Mouse (Mus musculus) WW6 (cell line): ENCODE measurements around the gene Pecam1.
"Not testable (repeated sequence)": the region's sequence is repeated elsewhere in the genome, so short reads cannot be mapped to it uniquely, and the experiment has no call there.

Experiments used
- DNase-seq: peaks from one replicate; pipeline ENCODE4 v3.0.0-alpha.2; 2013; ENCODE audit warnings: low read depth, low spot score

The Pecam1 gene

GRCm38 (mm10) chr11:106750121-106750751 lies at the start of gene Pecam1:
TSS of gene Pecam1 (minus strand) at chr11:106750628.
- no peak for DNase-seq

DNA sequence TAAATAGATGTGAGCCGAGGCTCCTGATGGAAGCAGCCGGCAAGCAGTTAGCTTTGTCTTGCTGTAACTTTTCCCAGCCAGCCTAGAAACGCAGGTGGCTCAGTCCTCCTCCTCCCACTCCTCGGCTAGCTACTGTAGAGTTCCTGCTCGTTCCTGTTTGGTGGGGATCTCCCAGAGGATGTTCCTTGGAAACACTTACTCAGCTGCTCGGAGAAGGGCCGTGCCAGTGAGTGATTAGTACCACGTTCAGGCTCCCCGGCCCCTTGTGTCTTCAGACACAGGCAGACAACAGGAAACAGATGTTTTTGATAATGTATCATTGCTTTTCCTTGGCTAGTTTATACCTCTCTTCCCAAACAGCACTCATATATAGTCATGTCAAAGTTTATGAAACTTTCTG lies 45.3 kb upstream of the Pecam1 start:
- DNase-seq = no peak

DNA sequence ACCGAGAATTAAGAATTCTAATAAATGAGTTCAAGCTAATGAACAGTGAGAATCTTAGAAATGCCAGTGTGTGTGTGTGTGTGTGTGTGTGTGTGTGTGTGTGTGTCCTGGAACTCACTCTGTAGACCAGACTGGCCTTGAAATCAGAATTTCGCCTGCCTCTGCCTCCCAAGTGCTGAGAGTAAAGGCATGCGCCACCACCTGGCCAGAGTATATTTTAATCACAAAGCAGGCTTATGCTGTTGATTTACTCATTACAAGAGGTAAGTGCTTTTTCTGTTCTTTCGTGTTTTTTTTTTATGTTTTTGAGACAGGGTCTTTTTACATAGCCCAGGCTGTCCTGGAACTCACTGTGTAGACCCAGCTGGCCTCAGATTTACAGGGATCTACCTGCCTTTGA lies 43.4 kb upstream of the Pecam1 start:
- no peak for DNase-seq

- no peak for DNase-seq
These were observed 39.2 kb upstream of the Pecam1 start for GRCm38 (mm10) chr11:106789649-106790048.

- peak; percentile 99 for DNase-seq
These were observed 38.5 kb upstream of the Pecam1 start, which contains the start of the genes Ddx5 and Cep95 for GRCm38 (mm10) chr11:106788775-106789459. TSS of gene Ddx5 (minus strand) at chr11:106789185. TSS of gene Cep95 (plus strand) at chr11:106789252.

- peak; percentile 95 for DNase-seq
These were observed 37.8 kb upstream of the Pecam1 start for GRCm38 (mm10) chr11:106788026-106788774.

- DNase-seq = peak; percentile 49
These were observed 37.0 kb upstream of the Pecam1 start for GRCm38 (mm10) chr11:106787131-106788025.

DNA sequence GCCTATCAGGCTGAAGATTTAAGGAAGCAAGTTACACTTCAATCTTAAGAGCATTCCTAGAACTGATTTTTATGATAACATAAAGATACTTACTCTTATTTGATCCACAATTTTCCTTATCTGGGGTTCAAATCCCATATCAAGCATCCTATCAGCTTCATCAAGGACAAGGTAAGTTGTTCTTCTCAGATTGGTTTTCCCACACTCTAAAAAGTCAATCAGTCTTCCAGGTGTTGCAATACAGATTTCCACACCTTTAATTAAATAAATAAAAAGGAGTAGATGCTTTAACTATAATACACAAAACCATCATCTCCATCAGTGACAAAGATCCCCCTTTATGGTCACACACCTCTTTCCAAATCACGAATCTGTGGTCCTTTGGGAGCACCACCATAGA lies 34.6 kb upstream of the Pecam1 start:
- no peak for DNase-seq

DNA sequence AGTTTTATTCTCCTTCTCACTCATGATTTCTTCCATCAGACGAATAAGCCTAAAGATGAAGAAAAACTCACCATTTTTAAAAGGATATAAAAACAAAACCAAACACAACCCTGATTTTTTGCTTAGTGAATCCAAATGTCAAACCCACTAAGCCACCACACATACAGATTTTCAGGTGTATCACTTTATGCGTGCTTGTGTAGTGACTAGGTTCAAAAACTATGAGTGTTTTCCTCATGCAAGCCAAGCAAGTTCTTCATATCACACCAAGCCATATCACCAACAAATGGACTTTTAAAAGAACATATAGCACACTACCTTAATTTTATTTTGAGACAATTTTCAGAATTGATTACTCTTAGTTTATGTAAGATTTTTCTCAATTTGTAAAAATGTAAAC lies 34.0 kb upstream of the Pecam1 start:
- no peak for DNase-seq

DNA sequence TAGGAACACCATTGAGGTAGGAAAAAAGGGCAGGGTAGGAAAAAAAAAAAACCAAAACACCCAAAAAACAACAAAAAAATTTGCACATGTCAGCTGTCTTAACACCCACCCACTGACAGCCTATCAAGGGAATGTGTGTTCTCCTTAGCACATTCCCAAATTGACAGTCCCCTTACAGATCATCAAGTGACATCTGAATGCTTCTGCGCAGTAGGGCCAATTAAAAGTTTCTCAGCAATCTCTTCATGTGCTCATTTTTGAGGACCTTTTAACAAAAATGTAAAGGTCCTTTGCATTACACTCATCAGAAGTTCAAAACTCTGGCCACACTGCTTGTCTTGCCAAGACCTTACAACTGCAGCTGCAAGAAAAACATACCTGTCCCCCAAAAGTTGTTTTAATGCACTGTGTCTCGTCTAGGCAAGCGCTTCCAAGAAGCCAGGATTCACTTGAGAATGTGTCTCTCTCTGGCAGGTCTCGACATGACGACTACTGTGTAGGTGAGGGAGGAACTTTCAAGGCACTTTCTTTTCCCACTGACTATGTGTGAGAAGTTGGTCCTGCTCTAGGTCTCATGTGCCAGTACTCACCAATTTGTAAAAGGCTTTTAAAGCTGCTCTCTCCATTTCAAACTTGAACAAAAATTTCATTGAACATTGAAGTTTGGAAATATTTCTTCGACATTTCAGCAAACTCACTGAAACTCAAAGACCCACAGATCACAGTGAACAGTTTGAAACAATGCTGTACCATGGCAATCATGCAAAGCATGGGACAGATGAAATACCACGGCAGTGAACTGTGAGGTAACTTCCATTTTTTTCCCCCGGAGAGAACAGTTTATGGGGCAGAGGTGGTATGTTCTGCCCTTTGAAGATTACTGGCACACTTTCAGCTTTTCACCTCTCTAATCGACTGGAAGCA lies 32.7 kb upstream of the Pecam1 start:
- DNase-seq = no peak

DNA sequence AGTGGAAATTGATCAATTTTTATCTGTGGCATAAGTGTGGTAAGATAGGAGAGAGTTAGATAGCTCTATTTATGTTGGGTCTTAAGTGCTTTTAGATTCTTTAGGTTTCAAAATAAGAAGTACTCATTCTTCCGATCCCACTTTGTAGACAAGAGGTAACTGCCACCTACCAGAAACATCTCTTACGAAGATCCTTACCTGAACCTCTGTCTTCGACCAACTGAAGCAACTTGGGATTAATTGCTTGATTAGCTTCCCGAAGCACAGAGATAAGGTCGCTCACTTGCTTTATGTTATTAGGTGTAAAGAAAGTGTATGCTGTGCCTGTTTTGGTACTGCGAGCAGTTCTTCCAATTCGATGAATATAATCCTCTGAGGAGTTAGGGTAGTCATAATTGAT lies 31.8 kb upstream of the Pecam1 start:
- DNase-seq = not testable (repeated sequence)

- no peak for DNase-seq
These were observed 30.3 kb upstream of the Pecam1 start for GRCm38 (mm10) chr11:106780590-106781220.

DNA sequence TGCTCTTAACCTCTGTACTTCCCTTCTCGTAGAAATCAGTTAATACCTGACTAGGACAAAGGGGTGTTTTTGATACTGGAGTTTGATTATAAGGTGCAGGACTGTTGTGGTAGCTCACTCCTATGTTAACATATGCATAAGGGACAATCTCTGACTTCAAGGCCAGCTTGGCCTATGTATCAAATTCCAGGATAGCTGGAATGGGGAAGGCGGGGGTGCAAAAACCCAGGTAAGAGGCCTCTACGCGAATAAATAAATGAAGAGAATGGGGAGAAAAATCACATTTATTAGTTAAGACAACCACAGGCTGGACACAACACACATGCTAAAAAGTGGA lies 29.6 kb upstream of the Pecam1 start:
- DNase-seq = no peak

DNA sequence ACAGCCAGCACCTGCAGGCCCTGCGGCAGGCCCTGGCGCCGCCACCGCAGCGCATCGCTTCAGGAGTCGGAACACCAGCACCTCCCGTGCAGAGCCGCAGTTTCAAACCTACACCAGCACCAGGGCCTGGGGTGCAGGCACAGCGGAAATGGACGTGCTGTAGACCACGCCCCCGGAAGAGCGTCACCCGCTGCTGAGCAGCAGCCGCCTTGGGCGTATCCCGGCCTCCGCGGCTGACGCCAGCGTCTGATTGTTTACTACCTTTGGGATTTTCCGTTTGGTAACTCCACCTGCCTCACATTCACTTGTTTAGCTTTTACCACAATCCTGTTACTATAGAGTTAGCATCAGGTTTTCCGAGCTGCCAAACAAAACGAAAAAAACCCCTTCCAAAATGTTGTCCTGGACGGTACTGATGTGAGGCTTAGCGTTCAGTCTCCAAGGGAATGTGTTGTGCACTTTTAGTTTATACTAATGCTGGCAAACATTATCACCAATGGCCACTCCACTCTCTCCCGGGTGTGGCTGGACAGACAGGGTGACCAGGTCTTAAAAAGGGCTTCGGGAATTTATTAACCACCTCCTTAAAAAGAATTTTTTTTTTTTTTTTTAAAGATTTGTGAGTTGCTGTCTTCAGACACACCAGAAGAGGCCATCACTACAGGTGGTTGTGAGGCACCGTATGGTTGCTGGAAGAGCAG lies 29.1 kb upstream of the Pecam1 start, which contains the start of gene Polg2:
TSS of gene Polg2 (minus strand) at position 150 of the 701 bp plus-strand sequence.
- peak; percentile 98 for DNase-seq

GRCm38 (mm10) chr11:106778589-106779387 lies 28.4 kb upstream of the Pecam1 start:
- peak; percentile 42 for DNase-seq

GRCm38 (mm10) chr11:106778132-106778531 lies 27.7 kb upstream of the Pecam1 start:
- DNase-seq = no peak

DNA sequence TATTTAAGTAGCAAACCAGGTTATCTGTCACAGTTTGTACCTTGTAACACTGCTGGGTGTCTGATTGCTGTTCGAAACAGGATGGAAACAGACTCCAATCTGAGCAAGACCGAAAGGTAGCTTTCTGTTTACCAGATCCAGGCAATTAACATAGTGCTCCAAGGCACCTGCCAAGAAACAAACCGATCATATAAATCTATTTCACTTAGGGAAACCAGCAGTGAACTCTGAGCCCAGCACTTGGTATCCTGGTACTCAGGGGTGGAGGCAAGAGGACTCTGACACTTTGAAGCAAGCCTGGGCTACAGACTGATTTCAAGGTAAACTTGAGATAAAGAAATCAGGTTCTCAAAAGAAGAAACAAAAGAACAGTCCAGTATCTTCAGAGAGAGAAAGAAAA lies 27.0 kb upstream of the Pecam1 start:
- DNase-seq = no peak

- no peak for DNase-seq
These were observed 26.5 kb upstream of the Pecam1 start for GRCm38 (mm10) chr11:106776960-106777359.

- no peak for DNase-seq
These were observed 22.6 kb upstream of the Pecam1 start for GRCm38 (mm10) chr11:106773061-106773460.
